Mouse (Mus musculus) spleen, adult 2 months (tissue): ENCODE results near the gene Wnt7b. TPM values are rescaled to one million over a fixed set of nuclear protein-coding genes. Genes with fewer than 3 reads are reported as not detected.

Experiments used
- DNase-seq, 2 experiments: peaks; one replicate each; pipeline versions ENCODE4 v3.0.0 to v3.0.0-alpha.2; 2012 to 2021; ENCODE audit warnings: low spot score in 2 of 2, low read depth in 1 of 2
- H3K27ac ChIP-seq: fragments of 200-500 bp; 2 replicates; pipeline ENCODE4 v1.5.1; 2012; ENCODE audit warnings: low read length, inconsistent platforms; ENCODE audit not compliant: insufficient read depth
- H3K27me3 ChIP-seq: fragments of 200-500 bp; 2 replicates; pipeline ENCODE4 v1.6.1; 2012; ENCODE audit warnings: mild to moderate bottlenecking, moderate library complexity, low read length, inconsistent platforms; ENCODE audit not compliant: control insufficient read depth, insufficient read depth
- H3K36me3 ChIP-seq: fragments of 200-500 bp; 2 replicates; pipeline ENCODE4 v1.6.1; 2012; ENCODE audit warnings: mild to moderate bottlenecking, low read length, inconsistent platforms; ENCODE audit not compliant: control insufficient read depth, insufficient read depth
- H3K4me1 ChIP-seq: fragments of 200-500 bp; 2 replicates; pipeline ENCODE4 v1.6.1; 2011; ENCODE audit warnings: inconsistent platforms; ENCODE audit not compliant: control insufficient read depth, insufficient read depth, insufficient read length
- H3K4me3 ChIP-seq: fragments of 200-500 bp; 2 replicates; pipeline ENCODE4 v1.5.1; 2011; ENCODE audit warnings: mild to moderate bottlenecking, inconsistent platforms; ENCODE audit not compliant: insufficient read depth, insufficient read length; ENCODE audit errors: extremely low read depth
- CTCF ChIP-seq: fragments of 200-500 bp; IDR thresholded peaks from 2 replicates; pipeline ENCODE4 v1.5.1; 2011; ENCODE audit warnings: mild to moderate bottlenecking, inconsistent platforms; ENCODE audit not compliant: insufficient read depth, insufficient read length, insufficient replicate concordance; ENCODE audit errors: extremely low read depth
- POLR2A ChIP-seq: fragments of 200-500 bp; IDR thresholded peaks from 2 replicates; pipeline ENCODE4 v1.6.1; 2011; ENCODE audit warnings: low read depth, low read length, inconsistent platforms
- WGBS: fragments of 180-500 bp; shearing (Covaris S2); methylation state at CpG from one replicate; pipeline ENCODE4 v1.1.7; 2018; 5-methylcytosine and 5-hydroxymethylcytosine counted together
- polyA plus RNA-seq: library from polyadenylated mRNA; depleted of rRNA; stranded (reverse); fragments of >200 nt; gene quantifications from 2 replicates; pipeline ENCODE4 v1.2.3, GENCODE M21; 2012; rRNA removed

Wnt7b gene
- polyA plus RNA-seq, 1 experiment: 0.08 TPM

DNA sequence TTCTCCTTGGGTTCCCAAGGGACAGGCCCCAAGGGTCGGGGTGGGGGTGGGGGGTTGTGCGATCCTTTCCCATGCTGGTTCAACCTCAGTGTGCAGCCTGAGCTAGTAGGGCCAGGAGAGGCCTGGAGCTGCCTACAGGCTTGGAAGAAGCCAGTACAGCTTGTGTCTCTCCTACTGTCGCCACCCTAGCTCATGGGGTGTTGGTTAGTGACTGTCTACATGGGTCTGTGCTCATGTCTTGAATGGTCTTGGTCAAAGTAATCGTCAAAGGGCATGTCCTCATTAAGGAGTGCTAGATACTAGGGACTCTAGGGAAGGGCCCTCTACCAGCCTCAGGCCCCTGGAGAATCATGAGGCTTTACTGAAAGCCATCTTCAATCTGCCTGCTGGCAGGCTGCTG, 84.7 kb downstream of the Wnt7b start:
- Histone ChIP-seq H3K4me3 (no peak overlapping the region), H3K4me1 (no peaks in the 10 kb centered on the region), H3K27ac (no peak overlapping the region), H3K36me3 (no peaks in the 10 kb centered on the region), H3K27me3 (no peaks in the 10 kb centered on the region)
- TF ChIP-seq POLR2A: no peak
- TF ChIP-seq CTCF: no peak
- WGBS: 69% methylated on average over 4 of the region's 4 CpGs
- DNase-seq: no peak

DNA sequence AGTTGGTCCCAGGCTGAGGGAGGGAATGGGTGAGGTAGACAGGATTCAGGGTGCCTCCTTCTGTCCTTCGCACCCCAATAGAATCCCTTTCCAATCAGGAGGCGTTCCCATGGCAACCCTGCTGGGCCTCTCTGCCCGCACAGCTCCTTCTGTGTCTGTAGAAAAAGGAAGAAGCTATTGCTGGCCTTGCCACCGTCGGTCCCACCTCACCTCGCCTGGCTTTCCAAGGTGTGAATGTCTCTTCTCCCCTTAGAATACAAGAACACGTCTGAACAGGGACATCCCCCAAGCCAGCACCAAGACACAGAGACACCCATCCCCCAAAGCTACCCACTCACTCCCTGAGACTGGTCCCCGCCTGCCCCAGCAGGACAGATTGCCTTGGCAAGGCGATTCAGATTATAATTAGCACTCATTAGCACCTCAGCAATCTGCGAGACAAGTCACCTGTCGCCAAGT, 88.1 kb downstream of the Wnt7b start:
- DNase-seq: no peak
- no peak overlapping the region for H3K27ac ChIP-seq
- TF ChIP-seq CTCF: no peak
- no peak for TF ChIP-seq POLR2A
- no peaks in the 10 kb centered on the region for H3K4me1 ChIP-seq
- no peaks in the 10 kb centered on the region for H3K36me3 ChIP-seq
- 25% methylated on average over 11 of the region's 11 CpGs for WGBS
- no peak overlapping the region for H3K4me3 ChIP-seq
- no peaks in the 10 kb centered on the region for H3K27me3 ChIP-seq

DNA sequence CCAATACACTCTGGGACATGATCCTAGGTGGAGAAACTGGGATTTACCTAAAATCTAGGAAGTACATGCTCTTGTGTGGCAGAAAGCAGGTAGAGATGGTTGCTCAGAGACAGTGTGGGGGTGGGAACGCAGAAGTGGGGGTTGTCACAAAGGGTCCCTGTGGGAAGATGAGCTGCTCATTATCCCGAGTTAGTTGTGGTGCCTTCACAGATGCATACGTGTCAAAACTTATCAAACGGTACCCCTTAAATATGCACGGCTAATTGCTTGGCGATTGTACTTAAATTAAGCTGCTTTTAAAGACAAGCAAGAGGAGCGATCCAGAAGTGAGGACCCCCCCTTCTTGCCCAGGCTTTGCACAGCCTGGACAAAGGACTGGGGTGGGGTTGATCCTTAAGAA, 92.5 kb downstream of the Wnt7b start:
- no peak for DNase-seq
- no peak overlapping the region for H3K4me3 ChIP-seq
- no peak for TF ChIP-seq POLR2A
- TF ChIP-seq CTCF: no peak
- H3K27me3 ChIP-seq: no peaks in the 10 kb centered on the region
- H3K36me3 ChIP-seq: no peaks in the 10 kb centered on the region
- H3K4me1 ChIP-seq: no peaks in the 10 kb centered on the region
- WGBS: 87% methylated on average over 7 of the region's 7 CpGs
- no peak overlapping the region for H3K27ac ChIP-seq

DNA sequence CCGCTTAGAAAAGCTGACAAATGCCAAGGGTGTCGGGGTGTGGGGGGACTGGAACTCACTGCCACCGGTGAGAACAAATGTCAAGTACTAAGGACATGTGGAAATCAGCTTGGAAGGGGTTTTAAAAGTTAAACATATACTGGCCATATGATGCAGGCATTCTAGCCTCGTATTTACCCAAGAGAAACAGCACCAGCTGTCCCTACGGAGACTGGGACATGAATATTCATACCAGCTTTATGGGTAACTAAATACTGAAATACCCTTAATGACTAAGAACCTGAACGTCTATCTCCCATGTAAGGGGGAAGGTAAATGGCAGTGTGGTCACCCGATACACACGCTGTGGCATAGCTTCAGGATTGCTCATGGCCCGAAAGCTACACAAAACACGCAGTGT, 93.4 kb downstream of the Wnt7b start:
- no peak overlapping the region for H3K4me3 ChIP-seq

More for the DNA sequence above, 93.4 kb downstream of the Wnt7b start:
- Histone ChIP-seq H3K36me3 (no peaks in the 10 kb centered on the region), H3K27ac (no peak overlapping the region), H3K4me1 (no peaks in the 10 kb centered on the region), H3K27me3 (no peaks in the 10 kb centered on the region)
- TF ChIP-seq POLR2A (no peak), CTCF (no peak)
- WGBS: 83% methylated on average over 10 of the region's 10 CpGs
- DNase-seq: no peak

Other genes with a start within 250 kb of the Wnt7b start
- 35.7 and 56.2 TPM in 2 replicates for gene Atxn10, start 246.2 kb downstream of the Wnt7b start, polyA plus RNA-seq
- not detected in 2 replicates for gene 7530416G11Rik, start 79.2 kb downstream of the Wnt7b start, polyA plus RNA-seq
- 0.06 and 0.14 TPM in 2 replicates for gene Ppara, start 152.5 kb upstream of the Wnt7b start, polyA plus RNA-seq
- gene Cdpf1, start 229.2 kb upstream of the Wnt7b start, polyA plus RNA-seq: 21.8 and 24.3 TPM in 2 replicates
- 0.01 and 0.02 TPM in 2 replicates for gene Pkdrej, start 239.3 kb upstream of the Wnt7b start, polyA plus RNA-seq
- gene Ttc38, start 249.8 kb upstream of the Wnt7b start, polyA plus RNA-seq: 4.9 and 5.3 TPM in 2 replicates